Mouse (Mus musculus) embryo, embryonic 11 days (tissue): ENCODE measurements around the gene Zc3h4.

Experiments
- DNase-seq: peaks from one replicate; pipeline ENCODE4 v3.0.0-alpha.2; 2015

Gene Zc3h4

GRCm38 (mm10) chr7:16401991-16402431 lies 1.3 kb downstream of the Zc3h4 start:
- peak; percentile 56 for DNase-seq

- peak; percentile 30 for DNase-seq
These were observed 1.7 kb downstream of the Zc3h4 start for GRCm38 (mm10) chr7:16402449-16402848.

GRCm38 (mm10) chr7:16402968-16403948 lies 2.5 kb downstream of the Zc3h4 start:
- peak; percentile 62 for DNase-seq

GRCm38 (mm10) chr7:16404315-16405072 lies 3.8 kb downstream of the Zc3h4 start:
- DNase-seq, result no peak

GRCm38 (mm10) chr7:16405073-16405455 lies 4.4 kb downstream of the Zc3h4 start:
- no peak for DNase-seq

- no peak for DNase-seq
These were observed 5.0 kb downstream of the Zc3h4 start for GRCm38 (mm10) chr7:16405516-16406351.

- no peak for DNase-seq
These were observed 6.3 kb downstream of the Zc3h4 start for GRCm38 (mm10) chr7:16406978-16407377.

GRCm38 (mm10) chr7:16411100-16411499 lies 10.4 kb downstream of the Zc3h4 start:
- DNase-seq, result no peak

GRCm38 (mm10) chr7:16412220-16412896 lies 11.6 kb downstream of the Zc3h4 start:
- no peak for DNase-seq

GRCm38 (mm10) chr7:16412930-16413329 lies 12.2 kb downstream of the Zc3h4 start:
- DNase-seq, result no peak

- DNase-seq, result no peak
These were observed 14.7 kb downstream of the Zc3h4 start for GRCm38 (mm10) chr7:16415426-16415825.

GRCm38 (mm10) chr7:16417141-16417771 lies 16.5 kb downstream of the Zc3h4 start:
- no peak for DNase-seq

GRCm38 (mm10) chr7:16418713-16419112 lies 18.0 kb downstream of the Zc3h4 start:
- no peak for DNase-seq

GRCm38 (mm10) chr7:16420493-16421118 lies 19.9 kb downstream of the Zc3h4 start:
- DNase-seq, result no peak

GRCm38 (mm10) chr7:16422222-16422856 lies 21.6 kb downstream of the Zc3h4 start:
- DNase-seq, result no peak

GRCm38 (mm10) chr7:16423731-16424130 lies 23.0 kb downstream of the Zc3h4 start:
- no peak for DNase-seq

GRCm38 (mm10) chr7:16425721-16426120 lies 25.0 kb downstream of the Zc3h4 start:
- DNase-seq, result no peak

GRCm38 (mm10) chr7:16426129-16426729 lies 25.5 kb downstream of the Zc3h4 start:
- DNase-seq, result peak; percentile 84

- no peak for DNase-seq
These were observed 32.8 kb downstream of the Zc3h4 start for GRCm38 (mm10) chr7:16433352-16433971.

GRCm38 (mm10) chr7:16435088-16435487 lies 34.4 kb downstream of the Zc3h4 start:
- no peak for DNase-seq
